Mouse (Mus musculus) midbrain, embryonic 15.5 days (tissue): Measurements from ENCODE around the gene Ndufs6. TPM values are rescaled to one million over a fixed set of nuclear protein-coding genes. Genes with fewer than 3 reads are reported as not detected.
A peak's percentile ranks its signal among the peaks of the same experiment; 100 is the strongest.

ENCODE experiments used
- ATAC-seq: fragments of 200-750 bp; cut with Nextera tagmentation; replicated peaks from 2 replicates; pipeline ENCODE4 v1.8.0; 2017; ENCODE audit warnings: moderate TSS enrichment
- H3K27ac ChIP-seq: fragments of 300-500 bp; sonication (generic); 2 replicates; pipeline ENCODE4 v1.5.1; 2015; ENCODE audit warnings: mild to moderate bottlenecking, inconsistent platforms
- H3K27me3 ChIP-seq: fragments of 300-500 bp; sonication (generic); replicated peaks from 2 replicates; pipeline ENCODE4 v1.6.1; 2015; ENCODE audit warnings: inconsistent platforms
- H3K36me3 ChIP-seq: fragments of 300-500 bp; sonication (generic); replicated peaks from 2 replicates; pipeline ENCODE4 v1.6.1; 2015; ENCODE audit warnings: inconsistent platforms
- H3K4me1 ChIP-seq: fragments of 300-500 bp; sonication (generic); 2 replicates; pipeline ENCODE4 v1.6.1; 2015; ENCODE audit warnings: inconsistent platforms
- H3K4me2 ChIP-seq: fragments of 300-500 bp; sonication (generic); 2 replicates; pipeline ENCODE4 v1.6.1; 2015; ENCODE audit warnings: inconsistent platforms, mild to moderate bottlenecking, moderate library complexity
- H3K4me3 ChIP-seq: fragments of 300-500 bp; sonication (generic); 2 replicates; pipeline ENCODE4 v1.5.1; 2015; ENCODE audit warnings: mild to moderate bottlenecking, inconsistent platforms
- H3K9ac ChIP-seq: fragments of 300-500 bp; sonication (generic); 2 replicates; pipeline ENCODE4 v1.6.1; 2015; ENCODE audit warnings: mild to moderate bottlenecking, inconsistent platforms
- H3K9me3 ChIP-seq: fragments of 300-500 bp; sonication (generic); 2 replicates; pipeline ENCODE4 v1.6.1; 2016; ENCODE audit warnings: inconsistent platforms
- WGBS: fragments of 180-500 bp; shearing (Covaris S2); methylation state at CpG from one replicate; pipeline ENCODE4 v1.1.7; 2015; ENCODE audit warnings: mixed read lengths; 5-methylcytosine and 5-hydroxymethylcytosine counted together
- polyA plus RNA-seq: library from polyadenylated mRNA; unstranded; fragments of >200 nt; fragmentation: Nextera tagmentation; extraction: Ambion mirVana; gene quantifications from 2 replicates; pipeline ENCODE4 v1.2.1, GENCODE M21; 2015

Ndufs6 gene
- polyA plus RNA-seq, 1 experiment from 2014 or later, result 410 TPM

GRCm38 (mm10) chr13:73270451-73271081 is 57.8 kb downstream of the Ndufs6 start:
- Histone ChIP-seq H3K27me3 (peaks cover 84% of the 10 kb centered on the region), H3K36me3 (no peaks in the 10 kb centered on the region), H3K4me1 (peaks cover 28% of the 10 kb centered on the region), H3K4me2 (peak overlapping the region; percentile 48; the same call in 1 of the 2 replicates), H3K9ac (no peak overlapping the region), H3K4me3 (0 out of 2 replicates have a peak overlapping the region, but pooled peaks have one; percentile 5), H3K9me3 (no peaks in the 10 kb centered on the region), H3K27ac (no peak overlapping the region)
- no peak for ATAC-seq
- WGBS, result 3% methylated on average over 22 of the region's 22 CpGs

- Histone ChIP-seq H3K36me3 (no peaks in the 10 kb centered on the region), H3K9ac (no peak overlapping the region), H3K27me3 (peaks cover 88% of the 10 kb centered on the region), H3K27ac (no peak overlapping the region), H3K9me3 (no peaks in the 10 kb centered on the region), H3K4me3 (no peak overlapping the region), H3K4me2 (no peak overlapping the region), H3K4me1 (peaks cover 35% of the 10 kb centered on the region)
- WGBS, result 10% methylated on average over 3 of the region's 3 CpGs
- ATAC-seq, result no peak
Measured at GRCm38 (mm10) chr13:73269891-73270290, 58.5 kb downstream of the Ndufs6 start.

Other genes with a start within 250 kb of the Ndufs6 start
- gene Irx4, start 68.1 kb downstream of the Ndufs6 start, polyA plus RNA-seq, result 0.96 and 1.7 TPM in 2 replicates
- gene Mrpl36, start within 50 bp of the Ndufs6 start, polyA plus RNA-seq, result 74.3 and 78.9 TPM in 2 replicates
- 64.4 and 66.7 TPM in 2 replicates for gene Lpcat1, start 138.7 kb upstream of the Ndufs6 start, polyA plus RNA-seq
- gene Slc6a3, start 208.2 kb upstream of the Ndufs6 start, polyA plus RNA-seq, result 10.9 and 13.3 TPM in 2 replicates